Mouse (Mus musculus) lung, postnatal 36 days (tissue): ENCODE measurements at regions not wholly inside any gene's neighbourhood (a gene's known extent, or its start where the extent isn't known, plus 50 kb on each side); places are given as distances from the start of the nearest gene placed in this dataset.
A peak's percentile ranks its signal among the peaks of the same experiment; 100 is the strongest.

ENCODE experiments used
- DNase-seq: peaks from one replicate; pipeline ENCODE4 v3.0.0; 2022; ENCODE audit warnings: mixed read lengths

DNA sequence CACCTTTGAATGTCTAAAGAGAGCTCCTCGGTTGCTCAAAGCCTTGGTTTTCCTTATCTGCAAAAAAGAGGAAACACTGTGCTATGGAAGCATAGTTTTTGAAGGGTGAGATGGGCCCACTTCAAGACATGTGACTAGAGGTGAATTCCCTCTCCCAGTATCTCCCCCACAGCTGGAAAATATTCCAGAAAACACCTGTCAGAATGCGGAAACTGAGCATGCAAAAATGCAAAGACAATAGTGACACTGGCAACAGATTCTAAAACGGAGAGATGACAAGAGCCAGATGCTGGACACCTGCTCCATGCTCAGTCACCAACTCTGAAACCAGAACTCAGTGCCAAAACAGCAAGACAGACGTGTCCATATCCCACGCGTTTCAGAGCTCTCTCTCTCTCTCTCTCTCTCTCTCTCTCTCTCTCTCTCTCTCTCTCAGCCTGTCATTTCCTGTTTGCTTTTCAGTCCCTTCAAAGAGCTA lies 117.5 kb upstream of the Itga4 start:
- no peak for DNase-seq

GRCm38 (mm10) chr2:79138368-79139109 lies 116.7 kb upstream of the Itga4 start:
- DNase-seq, result no peak

DNA sequence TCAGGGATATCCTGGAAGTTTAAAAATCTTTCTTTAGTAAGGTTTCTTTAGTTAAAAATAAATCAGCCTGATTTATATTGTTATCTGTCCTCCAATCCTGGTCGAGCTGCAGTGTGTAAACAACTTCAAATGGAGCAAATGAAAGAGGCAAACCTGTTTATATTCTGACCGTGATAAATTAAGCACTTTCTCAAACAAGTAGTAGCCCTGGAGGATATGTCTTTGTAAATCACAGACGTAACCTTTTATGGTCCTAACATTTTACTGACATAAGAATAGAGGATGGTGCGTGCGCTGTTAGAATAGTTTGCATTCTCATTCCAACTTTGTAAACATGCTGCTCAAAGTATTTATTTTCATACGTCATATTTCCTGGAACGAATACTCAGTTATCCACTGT lies 113.3 kb upstream of the Itga4 start:
- DNase-seq, result no peak

DNA sequence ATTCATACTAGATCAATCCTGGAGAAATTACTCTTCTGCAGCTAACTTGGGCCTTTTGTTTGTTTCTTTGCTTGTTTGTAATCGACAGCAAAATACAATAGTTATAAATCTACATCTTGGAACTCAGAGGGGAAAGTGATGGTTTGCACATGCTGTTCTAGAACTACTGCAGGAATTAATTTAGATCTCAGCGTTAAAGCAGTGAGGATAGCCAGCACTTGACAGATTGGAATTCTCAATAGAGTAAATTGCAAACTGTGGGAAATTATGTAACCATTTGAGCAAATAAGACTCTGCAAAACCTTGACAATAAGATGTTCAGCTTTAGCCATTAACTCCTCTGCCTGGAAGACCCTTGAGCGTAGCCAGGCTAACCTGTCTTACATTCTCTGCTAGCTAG lies 112.0 kb upstream of the Itga4 start:
- no peak for DNase-seq

GRCm38 (mm10) chr2:79145897-79146296 lies 109.3 kb upstream of the Itga4 start:
- DNase-seq, result peak; percentile 32

DNA sequence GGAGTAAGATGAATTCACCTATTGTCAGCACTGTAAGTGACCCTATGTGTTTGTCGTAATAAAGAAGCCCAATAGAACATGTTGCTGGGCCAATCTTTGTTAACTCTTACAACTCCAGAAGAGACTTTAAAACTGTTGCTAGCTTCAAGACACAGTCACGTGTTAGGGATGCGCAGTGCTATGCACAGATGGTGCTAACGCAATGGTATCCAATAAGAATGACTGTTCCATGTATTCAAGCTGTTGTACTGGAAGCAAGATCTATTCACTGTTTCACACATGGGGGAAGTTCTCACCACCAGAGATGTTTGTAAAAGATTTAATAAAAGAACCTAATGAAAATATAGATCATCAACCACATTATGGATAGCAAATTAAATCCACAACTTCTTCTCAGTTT lies 108.7 kb upstream of the Itga4 start:
- DNase-seq, result no peak

GRCm38 (mm10) chr2:79149012-79149698 lies 106.1 kb upstream of the Itga4 start:
- DNase-seq, result peak; percentile 33

DNA sequence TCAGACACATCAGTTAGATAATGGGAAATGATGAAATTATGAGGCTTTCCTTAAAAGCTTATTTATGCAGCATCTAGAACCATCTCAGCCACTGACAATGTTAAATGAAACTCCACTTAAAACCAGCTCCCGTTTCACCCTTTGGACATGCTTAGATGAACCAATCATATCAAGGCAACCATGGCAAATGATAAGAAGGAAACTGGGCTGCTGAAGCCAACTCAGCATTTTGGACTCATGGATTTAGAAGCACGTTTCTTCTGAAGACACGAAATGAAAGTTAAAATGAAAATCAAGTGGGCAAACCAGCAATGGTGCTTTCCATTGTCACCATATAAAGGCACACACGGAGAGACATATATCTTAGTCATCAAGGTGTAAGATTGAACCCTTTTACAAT lies 103.6 kb upstream of the Itga4 start:
- no peak for DNase-seq

GRCm38 (mm10) chr2:79152031-79152694 lies 103.1 kb upstream of the Itga4 start:
- DNase-seq, result no peak

- no peak for DNase-seq
Measured at GRCm38 (mm10) chr2:79152695-79153057, 102.5 kb upstream of the Itga4 start.

DNA sequence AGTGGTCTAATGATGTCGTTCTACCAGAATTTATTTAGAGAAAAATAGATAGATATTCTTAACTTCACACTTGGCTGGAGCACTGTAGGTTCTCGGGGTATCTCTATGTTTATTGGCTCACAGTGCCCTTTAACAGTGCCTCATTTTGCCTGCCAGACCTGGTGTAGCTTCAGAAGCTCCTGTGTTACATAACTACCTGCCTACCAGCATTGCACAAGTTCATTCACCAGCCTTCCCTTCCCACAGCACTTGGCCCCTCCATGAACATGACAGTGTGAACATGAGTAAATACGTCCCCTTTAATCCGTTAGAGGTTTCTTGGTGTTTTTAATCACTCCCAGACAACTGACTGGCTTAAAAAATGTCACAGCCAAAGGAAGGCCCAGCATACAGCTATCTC lies 102.2 kb upstream of the Itga4 start:
- no peak for DNase-seq

DNA sequence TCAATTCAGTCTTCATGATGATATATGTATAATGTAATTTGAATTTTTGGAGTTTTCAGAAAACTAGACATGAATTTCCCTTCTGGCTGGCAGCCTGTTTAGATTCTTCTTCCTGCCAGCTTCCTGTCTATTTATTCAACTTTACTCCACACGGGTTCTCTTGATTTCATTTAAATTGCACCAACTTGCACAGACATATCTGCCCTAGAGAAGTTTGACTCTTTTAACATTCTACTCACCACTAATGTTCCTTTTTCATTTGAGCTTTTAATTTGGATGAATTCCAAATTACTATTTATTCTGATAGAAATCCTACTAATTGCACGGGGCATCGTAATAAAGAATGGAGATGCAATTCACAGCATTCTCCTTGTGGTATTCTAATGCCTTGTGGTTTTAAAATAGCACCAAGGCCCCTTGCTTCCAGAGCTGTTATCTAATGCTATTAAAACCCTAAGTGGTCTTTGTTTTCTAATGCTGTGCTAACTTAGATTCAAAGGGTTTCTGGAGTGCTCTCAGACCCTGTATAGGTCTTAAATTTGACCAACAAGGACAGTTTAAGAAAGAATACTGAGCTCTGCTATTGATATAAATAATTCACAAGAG lies 96.7 kb upstream of the Itga4 start:
- no peak for DNase-seq

GRCm38 (mm10) chr2:79159336-79159735 lies 95.9 kb upstream of the Itga4 start:
- no peak for DNase-seq

- no peak for DNase-seq
Measured at GRCm38 (mm10) chr2:79172967-79173919, 82.0 kb upstream of the Itga4 start.

- DNase-seq, result no peak
Measured at GRCm38 (mm10) chr2:79174282-79174681, 80.9 kb upstream of the Itga4 start.

- DNase-seq, result peak; percentile 13
Measured at GRCm38 (mm10) chr2:79180782-79181181, 74.4 kb upstream of the Itga4 start.

DNA sequence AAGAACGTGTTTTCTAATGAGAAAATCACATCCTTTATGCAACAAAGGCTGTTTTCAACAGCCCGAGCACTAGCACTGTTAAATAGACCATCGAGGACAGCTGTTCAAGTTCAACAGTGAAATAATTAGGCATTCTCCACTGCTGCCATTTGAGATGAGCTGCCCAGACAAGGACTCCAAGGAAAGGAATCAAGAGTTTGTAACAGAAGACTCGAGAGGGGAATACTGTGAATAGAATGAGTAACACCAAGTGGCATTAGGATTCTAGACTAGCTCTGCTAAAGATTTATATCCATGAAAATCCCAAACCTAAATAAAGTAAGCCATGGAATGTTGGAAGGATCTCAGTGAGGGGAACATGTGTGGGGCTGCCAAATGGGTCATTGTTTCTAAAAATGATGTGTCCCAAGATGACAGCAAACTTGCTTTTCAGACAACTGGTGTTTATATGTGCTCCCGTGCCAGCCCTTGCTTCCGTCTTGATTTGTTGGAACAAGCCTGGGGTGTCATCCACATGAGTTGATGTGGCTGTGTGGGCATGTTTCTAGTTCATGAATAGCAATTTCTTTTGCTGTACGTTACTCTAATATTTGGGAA lies 72.1 kb upstream of the Itga4 start:
- DNase-seq, result no peak

DNA sequence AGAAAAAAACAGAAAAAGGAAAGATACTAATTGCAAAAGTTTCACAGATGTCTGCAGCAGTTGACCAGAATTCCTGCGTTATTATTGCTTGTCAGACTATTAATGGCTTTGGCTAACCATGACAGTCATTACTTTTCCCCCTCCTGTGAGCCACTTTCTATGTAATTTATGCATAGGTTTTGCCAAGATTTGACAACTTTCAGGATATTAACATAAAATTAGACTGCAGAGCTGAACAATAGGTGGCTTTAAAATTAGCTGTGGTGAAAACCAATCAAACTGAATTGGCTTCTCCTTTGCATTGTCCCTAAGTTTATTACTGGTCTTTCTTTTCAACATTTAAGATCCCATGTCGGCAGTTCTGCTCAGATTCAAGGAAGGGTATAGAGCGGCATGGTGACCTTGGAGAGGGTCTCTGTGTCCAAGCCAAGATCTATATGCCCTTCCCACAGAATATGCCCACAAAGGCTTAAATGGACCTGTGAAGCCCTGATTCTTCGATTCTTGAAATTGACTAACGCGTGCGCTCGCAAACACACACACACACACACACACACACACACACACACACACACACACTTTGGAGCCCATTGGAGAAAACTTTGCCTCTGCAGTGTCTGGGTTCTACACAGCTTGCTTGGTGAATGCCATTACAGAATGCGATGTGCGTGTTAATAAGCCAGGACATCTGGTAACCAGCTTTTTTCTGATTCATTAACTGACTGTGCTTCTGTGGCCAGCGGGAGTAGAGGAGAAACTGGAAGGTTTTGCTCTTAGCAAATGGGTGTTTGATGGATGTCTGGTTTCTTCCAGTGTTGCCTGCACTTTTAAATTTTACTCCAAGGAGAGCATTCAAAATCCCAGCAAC lies 69.8 kb upstream of the Itga4 start:
- peak; percentile 15 for DNase-seq

DNA sequence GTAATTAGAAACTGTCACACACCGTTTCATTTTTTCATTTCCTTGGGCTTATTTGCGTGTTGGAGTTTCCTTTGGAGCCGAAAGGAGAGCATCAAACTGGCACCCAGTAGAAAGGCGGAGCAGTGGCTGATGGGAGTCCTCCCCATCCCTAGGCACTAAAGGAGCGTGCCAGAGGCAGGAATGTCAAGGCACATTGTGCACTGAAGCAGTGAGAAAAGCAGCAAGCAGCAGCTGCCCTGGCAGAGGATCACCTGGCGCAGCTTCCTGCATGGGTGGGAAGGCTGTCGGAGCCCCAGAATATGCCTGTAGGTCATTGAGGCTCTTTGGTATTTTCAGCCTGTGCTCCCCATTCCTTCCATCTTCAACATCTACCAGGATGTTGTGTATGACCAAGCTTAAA lies 68.3 kb upstream of the Itga4 start:
- DNase-seq, result no peak

DNA sequence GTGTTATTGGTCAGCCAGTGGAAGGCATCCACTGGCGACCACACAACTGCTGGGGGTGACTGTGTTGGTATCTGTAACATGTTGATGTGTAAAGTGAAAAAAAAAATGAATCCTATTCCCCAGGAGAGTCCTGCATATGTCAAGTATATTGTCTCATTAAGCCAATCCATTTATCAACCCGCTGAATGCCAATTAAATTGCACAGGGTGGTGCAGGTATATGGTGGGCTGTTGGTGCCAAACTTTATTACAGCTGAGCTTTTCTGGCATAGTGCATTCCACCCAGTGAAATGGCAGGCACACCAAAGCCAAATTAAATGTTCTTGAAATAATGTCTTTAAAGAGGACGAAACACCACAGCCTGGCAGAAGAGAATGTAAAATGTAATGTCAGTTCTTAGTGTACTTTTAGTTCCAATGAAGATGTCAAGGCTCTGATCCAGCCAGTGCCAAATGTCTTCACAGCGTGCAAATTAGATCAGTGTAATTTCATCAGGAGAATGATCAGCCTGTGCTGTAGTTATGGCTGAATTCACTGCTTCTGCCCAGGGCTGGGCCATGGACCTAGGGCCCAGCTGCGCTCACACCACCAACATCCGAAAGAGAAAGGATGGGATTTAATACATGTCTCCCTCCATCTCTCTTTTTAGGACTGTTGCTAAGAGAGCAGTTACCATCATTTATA lies 66.6 kb upstream of the Itga4 start:
- no peak for DNase-seq
